Mouse (Mus musculus): ENCODE data around the gene H2afb1. TPM values are rescaled to one million over a fixed set of nuclear protein-coding genes. Genes with fewer than 3 reads are reported as not detected.

The H2afb1 gene
- polyA plus RNA-seq (2014; fragmentation: Illumina TruSeq; extraction: RNeasy Lipid Tissue Mini Kit (QIAGEN cat#74804); ENCODE audit: low read depth, low replicate concordance), result not detected

DNA sequence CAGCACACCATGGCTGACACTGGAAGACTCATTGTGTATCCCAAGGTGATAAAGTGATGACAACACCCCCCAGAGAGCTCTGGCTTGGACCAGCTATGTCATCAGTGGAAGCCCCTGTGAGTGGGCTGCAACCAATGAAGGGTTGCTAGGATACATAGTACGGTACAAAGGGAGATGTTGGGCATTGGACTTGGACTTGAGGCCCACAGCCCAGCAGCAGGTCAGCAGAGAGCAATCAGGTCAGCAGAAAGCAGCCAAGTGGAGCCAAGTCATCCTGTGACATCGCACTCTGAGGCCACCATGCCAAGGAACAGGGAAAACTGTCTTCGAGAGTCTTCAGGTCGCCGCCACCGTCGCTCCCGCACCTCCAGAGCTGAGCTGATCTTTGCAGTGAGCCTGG lies at the start of gene H2afb1:
Gene H2afb1, plus strand, starts transcription at position 301 of the 400 bp plus-strand sequence.

